ENCODE assay signal across 10 mouse cellular contexts in genomic region chr5:36562791-36563445, GRCm38 (mm10). TPM values are rescaled to one million over a fixed set of nuclear protein-coding genes. Genes with fewer than 3 reads are reported as not detected.
DNase-seq lines count a peak whose midpoint lies in the region; ATAC-seq lines count a peak whose summit lies in the region.
"Had no signal": no experiment of that assay in that cellular context is flagged by ENCODE, and none has a peak within 500 bp of the region (broad histone marks: within the 10 kb centered on the region; RNA-seq: fewer than 3 reads in every experiment).

No protein-coding gene starts in this region.

- peak; percentile 11 for ATAC-seq in inflammation-experienced regulatory T-cells, adult 6 months
- peak; percentile 91 for ATAC-seq in neutrophil, adult 5-6 weeks (ENCODE audit: extremely low read depth, insufficient number of reproducible peaks, low FRiP score, poor library complexity, severe bottlenecking)

- DNase-seq in heart, adult 11 months, result peak; percentile 97
- DNase-seq in heart, postnatal 4 days, result no peak
- DNase-seq in MEL-GATA-1-ER (ENCODE audit: extremely low read depth, low read depth), result peak; percentile 98
- DNase-seq in adrenal gland, adult 18-20 months (ENCODE audit: low spot score in 2 of 2), result no peak
- no peak for DNase-seq in urinary bladder, postnatal 14 days (ENCODE audit: low spot score)
- DNase-seq in retina, postnatal 1 day, result no peak
- DNase-seq: gastrocnemius, postnatal 36 days; kidney, adult 11 months had no signal

RNA-seq across cellular contexts. Expression of gene Tbc1d14, which starts 30.2 kb away (rescaled TPM):
- 10 to 100 TPM; 20.6 to 22.6 TPM for total RNA-seq in heart, postnatal 4 days (2021)
- 10 to 100 TPM; 37.2 to 66.0 (median 57.9) TPM for polyA plus RNA-seq in inflammation-experienced regulatory T-cells, adult 6 months (2017; shearing (Covaris generic))
- total RNA-seq in neutrophil, adult 5-6 weeks (2017), result 141 and 144 TPM in 2 replicates
- total RNA-seq in adrenal gland, adult 18-20 months (2021), result 10 to 100 TPM; 34.4 to 57.2 TPM

Comparison
In these comparisons a context has a peak if more than half of its experiments do, and no peak if none do; other contexts are left out.
1. DNase-seq: peak in heart, adult 11 months (single experiment) and MEL-GATA-1-ER (single experiment); none in heart, postnatal 4 days (single experiment), adrenal gland, adult 18-20 months (0 of 2), urinary bladder, postnatal 14 days (single experiment) and retina, postnatal 1 day (single experiment).